Mouse (Mus musculus): ENCODE measurements at regions not wholly inside any gene's neighbourhood (a gene's known extent, or its start where the extent isn't known, plus 50 kb on each side); places are given as distances from the start of the nearest gene placed in this dataset.

GRCm38 (mm10) chr3:134605356-134605771 lies 223.4 kb upstream of the Tacr3 start:
- no peak for DNase-seq (ENCODE audit: low read depth, low spot score)

- DNase-seq (ENCODE audit: low read depth, low spot score) = no peak
Observed at GRCm38 (mm10) chr3:134610244-134610643, 218.6 kb upstream of the Tacr3 start.

- DNase-seq (ENCODE audit: low read depth, low spot score) = no peak
Observed at GRCm38 (mm10) chr3:134611516-134612297, 217.1 kb upstream of the Tacr3 start.

GRCm38 (mm10) chr3:134612298-134612616 lies 216.6 kb upstream of the Tacr3 start:
- DNase-seq (ENCODE audit: low read depth, low spot score) = no peak

GRCm38 (mm10) chr3:134629166-134630134 lies 199.4 kb upstream of the Tacr3 start:
- no peak for DNase-seq (ENCODE audit: low read depth, low spot score)

GRCm38 (mm10) chr3:134630135-134630516 lies 198.7 kb upstream of the Tacr3 start:
- DNase-seq (ENCODE audit: low read depth, low spot score) = no peak

GRCm38 (mm10) chr3:134648727-134649445 lies 179.9 kb upstream of the Tacr3 start:
- DNase-seq (ENCODE audit: low read depth, low spot score) = peak; percentile 13

- no peak for DNase-seq (ENCODE audit: low read depth, low spot score)
Observed at GRCm38 (mm10) chr3:134654051-134654450, 174.8 kb upstream of the Tacr3 start.

- no peak for DNase-seq (ENCODE audit: low read depth, low spot score)
Observed at GRCm38 (mm10) chr3:134694893-134695292, 133.9 kb upstream of the Tacr3 start.

GRCm38 (mm10) chr3:134718620-134719019 lies 110.2 kb upstream of the Tacr3 start:
- peak; percentile 42 for DNase-seq (ENCODE audit: low read depth, low spot score)

- DNase-seq (ENCODE audit: low read depth, low spot score) = no peak
Observed at GRCm38 (mm10) chr3:134735684-134736083, 93.1 kb upstream of the Tacr3 start.

- no peak for DNase-seq (ENCODE audit: low read depth, low spot score)
Observed at GRCm38 (mm10) chr3:134761108-134761507, 67.7 kb upstream of the Tacr3 start.

GRCm38 (mm10) chr3:134763264-134763936 lies 65.4 kb upstream of the Tacr3 start:
- DNase-seq (ENCODE audit: low read depth, low spot score) = no peak
